Mouse (Mus musculus): ENCODE data around the gene Zfp989.
"Not testable (repeated sequence)": the region's sequence is repeated elsewhere in the genome, so short reads cannot be mapped to it uniquely, and the experiment has no call there.

Zfp989 gene

DNA sequence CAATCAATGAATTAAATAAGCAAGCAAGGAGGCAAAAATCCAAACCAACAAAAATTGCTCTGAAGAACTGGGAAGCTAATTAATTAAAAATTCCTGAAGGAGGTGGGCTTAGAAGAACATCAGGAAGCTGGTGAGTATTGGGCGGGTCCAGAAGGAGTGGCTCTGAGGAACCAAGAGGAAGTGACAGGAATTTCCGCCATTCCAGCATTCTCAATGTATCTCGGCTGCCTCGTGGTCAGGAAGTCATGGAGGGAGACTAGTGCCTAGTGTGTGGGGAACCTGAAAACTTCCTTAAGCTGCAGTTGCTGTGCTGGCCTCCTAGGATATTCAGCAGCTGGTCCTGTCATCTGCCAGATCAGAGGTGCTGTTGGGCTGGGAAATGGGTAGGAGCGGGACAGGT, at the start of gene Zfp989:
TSS of gene Zfp989 (plus strand) at position 220 of the 400 bp plus-strand sequence.
- not testable (repeated sequence) for DNase-seq

DNA sequence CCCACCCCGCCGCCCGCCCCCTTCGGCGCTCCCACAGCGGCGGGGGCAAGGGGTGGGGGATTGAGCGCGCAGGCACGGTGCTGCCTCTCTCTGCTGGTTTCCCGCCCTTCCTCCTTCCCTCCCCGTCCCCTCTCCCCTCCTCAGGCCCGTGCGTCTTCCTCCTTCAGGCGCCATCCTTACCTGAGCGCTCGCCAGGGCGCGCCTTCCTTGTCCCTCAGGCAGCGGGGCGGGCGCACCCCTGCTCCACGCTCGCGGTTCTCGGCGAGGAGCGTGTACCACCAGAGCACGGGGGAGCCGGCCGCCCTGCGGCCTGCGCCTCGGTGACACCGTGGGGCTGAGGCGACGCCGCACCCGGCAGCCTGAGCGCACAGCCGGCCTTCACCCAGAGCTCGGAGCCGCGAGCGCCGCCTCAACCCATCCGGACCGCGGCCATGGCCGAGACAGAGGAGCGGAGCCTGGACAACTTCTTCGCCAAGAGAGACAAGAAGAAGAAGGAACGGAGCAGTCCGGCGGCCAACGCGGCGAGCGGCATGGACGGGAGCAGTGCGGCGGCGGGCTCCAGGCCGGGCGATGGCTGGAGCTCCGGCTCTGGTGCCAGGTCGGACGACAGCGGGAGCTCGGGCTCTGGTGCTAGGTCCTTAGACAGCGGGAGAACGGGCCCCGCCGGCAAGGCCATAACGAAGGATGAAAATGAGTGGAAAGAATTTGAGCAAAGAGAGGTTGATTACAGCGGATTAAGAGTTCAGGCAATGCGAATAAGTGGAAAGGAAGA, 39.3 kb upstream of the Zfp989 start:
- no peak for DNase-seq

DNA sequence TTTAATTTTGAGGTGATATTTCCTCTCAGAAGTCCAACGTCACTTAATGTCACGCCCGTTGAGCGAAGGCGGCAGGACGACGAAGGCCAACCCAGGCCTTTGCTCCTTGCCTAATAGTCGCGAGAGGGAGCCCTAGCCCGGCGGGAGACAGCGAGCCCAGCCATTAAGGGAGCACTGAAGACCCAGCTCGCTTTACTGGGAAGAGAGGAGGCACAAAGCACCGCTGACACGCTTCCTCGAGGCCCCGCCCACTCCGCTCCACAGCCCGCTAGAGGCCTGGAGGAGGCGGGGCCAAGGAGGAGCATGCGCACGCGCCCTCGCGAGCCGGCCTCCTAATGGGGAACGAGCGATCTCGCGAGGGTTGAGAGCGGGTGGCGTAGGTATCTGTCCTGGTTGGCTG, 30.1 kb upstream of the Zfp989 start:
- DNase-seq, result not testable (repeated sequence)

DNA sequence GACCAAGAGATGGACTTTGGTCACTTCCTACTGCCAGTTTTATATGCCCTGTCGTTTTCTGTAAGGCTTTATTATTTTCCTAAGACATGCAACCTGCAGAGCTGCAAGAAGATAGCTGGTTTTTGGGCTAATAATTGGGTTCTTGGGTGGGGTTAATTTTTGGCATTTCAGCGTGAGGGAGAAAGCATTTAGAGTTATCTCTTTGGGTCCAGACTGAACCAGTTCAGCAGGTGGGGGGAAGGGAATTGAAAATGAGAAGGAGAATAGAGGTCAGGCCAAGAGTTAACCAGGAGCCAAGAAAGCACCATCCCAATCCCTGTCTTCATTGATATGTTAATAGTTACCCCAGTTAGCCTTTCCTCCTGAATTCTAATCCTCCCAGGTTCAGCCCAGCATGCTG, 4.8 kb downstream of the Zfp989 start:
- DNase-seq, result not testable (repeated sequence)

DNA sequence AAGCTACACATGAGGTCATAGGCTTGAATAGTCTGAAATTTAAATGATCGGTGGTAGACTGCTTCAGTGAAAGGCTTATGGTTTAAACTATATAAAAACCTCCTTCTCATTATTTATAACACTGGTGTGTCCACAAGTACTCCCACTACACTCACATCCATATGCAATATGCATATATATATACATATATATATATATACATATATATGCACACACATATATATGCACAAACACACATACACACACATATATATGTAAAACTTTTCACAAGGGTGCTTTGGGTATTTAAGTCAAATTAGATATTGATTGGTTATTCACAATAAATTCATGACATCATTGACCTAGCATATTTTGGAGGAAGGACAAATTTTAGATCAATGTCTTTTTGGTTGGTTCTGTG, 46.6 kb downstream of the Zfp989 start:
- DNase-seq, result not testable (repeated sequence)

DNA sequence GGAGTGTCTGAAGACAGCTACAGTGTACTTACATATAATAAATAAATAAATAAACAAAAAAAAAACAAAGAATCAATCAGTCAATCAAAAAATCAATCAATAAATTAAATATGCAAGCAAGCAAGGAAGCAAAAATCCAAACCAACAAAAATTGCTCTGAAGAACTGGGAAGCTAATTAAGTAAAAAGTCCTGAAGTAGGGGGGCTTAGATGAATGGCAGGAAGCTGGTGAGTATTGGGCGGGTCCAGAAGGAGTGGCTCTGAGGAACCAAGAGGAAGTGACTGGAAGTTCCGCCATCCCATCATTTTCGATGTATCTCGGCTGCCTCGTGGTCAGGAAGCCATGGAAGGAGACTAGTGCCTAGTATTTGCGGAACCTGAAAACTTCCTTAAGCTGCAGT, 49.8 kb downstream of the Zfp989 start, which contains the start of gene Rex2:
TSS of gene Rex2 (plus strand) at position 301 of the 400 bp plus-strand sequence.
- DNase-seq, result not testable (repeated sequence)

DNA sequence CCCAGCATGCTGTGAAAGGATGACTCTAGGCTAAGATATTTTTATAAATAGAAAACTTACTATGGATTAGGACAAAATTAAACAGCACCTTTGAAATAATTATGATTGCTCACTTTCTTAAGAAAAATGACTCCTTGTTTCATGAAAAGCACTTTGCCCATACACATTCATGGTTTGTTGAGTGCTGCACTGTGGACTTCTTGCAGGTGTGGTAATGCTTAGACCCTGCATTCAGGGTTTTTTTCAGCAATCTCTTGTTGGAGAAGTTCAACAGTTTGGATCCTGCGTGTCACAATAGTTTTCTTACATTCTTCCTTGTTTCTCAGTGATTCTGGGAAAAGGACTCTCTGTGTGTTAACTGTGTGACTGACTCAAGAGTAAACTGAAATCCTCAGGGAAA, 54.6 kb downstream of the Zfp989 start:
- DNase-seq, result peak in 1 of 2 experiments; percentile 1

DNA sequence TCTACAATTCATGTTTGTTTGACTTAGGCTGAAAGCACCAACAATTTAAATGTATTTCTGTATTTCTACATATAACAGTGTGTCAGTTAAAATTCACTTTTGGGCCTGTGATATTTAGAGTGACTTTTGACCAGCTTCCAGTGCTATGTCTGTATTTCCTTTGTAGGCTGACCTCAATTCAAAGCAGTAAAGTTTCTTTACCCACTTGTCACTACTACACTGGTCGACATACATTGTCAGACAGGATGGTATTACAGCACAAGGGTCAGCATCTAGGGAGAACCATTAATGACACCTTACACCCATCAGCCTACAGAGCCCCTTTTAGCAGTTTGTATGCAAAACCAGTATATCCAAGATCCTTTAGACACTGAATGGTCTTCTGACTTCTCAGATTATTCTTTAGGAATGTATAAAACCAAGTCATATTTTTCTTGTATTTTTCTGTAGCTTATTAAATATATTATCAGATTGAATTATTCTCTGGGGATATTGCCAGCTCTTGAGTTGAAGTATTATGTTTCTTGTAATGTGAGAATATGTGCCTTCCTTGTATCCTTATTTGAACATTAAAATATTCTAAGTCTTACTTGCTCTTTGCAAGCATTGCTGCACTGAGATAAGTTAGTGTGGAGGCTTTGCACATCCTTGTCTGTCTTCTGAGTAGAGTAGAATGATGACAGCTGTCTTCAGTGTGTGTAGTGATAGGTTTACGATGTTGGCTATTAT, 59.7 kb downstream of the Zfp989 start:
- not testable (repeated sequence) for DNase-seq

Data from kidney, adult 8-10 months (tissue).